Mouse (Mus musculus): Measurements from ENCODE around the gene Furin. TPM values are rescaled to one million over a fixed set of nuclear protein-coding genes. Genes with fewer than 3 reads are reported as not detected.

The Furin gene
- total RNA-seq, 2 experiments from 2014 or later: 10.2 to 13.8 TPM

DNA sequence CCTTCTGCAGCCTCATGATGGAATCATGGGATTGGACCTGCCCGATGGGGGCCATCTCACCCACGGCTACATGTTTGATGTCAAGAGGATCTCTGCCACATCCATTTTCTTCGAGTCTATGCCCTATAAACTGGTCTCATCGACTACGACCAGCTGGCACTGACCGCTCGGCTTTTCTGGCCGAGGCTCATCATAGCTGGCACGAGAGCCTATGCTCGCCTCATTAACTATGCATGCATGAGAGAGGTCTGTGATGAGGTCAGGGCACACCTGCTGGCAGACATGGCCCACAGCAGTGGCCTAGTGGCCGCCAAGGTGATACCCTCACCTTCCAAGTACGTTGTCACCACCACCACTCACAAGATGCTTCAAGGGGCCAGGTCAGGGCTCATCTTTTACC lies 24.4 kb upstream of the Furin start:
- no peak for ATAC-seq (replicated peaks; ENCODE audit: poor library complexity)

DNA sequence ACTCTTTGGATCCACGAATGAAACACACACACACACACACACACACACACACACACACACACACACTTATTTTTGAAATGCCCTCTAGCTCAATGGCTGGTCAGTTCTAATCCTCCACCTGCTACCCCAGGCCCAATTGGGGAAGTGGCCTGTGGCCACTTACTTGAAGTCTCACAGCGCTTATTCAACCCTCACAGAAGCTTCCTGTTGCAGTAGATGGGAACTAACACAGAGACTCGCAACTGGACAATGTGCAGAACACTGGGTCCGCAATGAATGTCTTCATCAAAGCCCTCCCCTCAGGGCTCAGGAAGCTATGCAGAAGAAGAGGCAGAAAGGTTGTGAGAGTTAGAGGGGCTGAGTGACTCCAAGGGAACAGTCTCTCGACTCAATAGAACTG lies 22.5 kb upstream of the Furin start:
- peak; percentile 30 for ATAC-seq (replicated peaks; ENCODE audit: poor library complexity)

GRCm38 (mm10) chr7:80426363-80426762 lies 21.1 kb upstream of the Furin start:
- ATAC-seq (replicated peaks; ENCODE audit: poor library complexity): peak; percentile 67

DNA sequence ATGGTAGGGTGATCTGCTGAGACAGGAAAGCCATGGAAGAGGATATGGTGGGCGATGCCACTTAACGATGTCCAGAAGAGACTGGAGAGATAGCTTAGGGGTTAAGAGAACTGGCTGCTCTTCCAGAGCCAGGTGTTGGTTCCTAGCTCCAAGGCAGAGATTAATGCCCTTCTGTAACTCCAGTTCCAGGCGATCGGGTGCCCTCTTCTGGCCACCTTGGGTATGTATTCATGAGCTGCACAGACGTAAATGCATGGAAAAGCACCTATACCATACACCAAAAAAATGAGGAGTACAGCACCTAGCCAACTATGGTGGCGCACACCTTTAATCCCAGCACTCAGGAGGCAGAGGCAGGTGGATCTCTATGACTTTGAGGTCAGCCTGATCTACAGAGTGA lies 19.5 kb upstream of the Furin start:
- ATAC-seq (replicated peaks; ENCODE audit: poor library complexity): 0 out of 2 replicates have a peak, but pooled peaks have one; percentile 29

DNA sequence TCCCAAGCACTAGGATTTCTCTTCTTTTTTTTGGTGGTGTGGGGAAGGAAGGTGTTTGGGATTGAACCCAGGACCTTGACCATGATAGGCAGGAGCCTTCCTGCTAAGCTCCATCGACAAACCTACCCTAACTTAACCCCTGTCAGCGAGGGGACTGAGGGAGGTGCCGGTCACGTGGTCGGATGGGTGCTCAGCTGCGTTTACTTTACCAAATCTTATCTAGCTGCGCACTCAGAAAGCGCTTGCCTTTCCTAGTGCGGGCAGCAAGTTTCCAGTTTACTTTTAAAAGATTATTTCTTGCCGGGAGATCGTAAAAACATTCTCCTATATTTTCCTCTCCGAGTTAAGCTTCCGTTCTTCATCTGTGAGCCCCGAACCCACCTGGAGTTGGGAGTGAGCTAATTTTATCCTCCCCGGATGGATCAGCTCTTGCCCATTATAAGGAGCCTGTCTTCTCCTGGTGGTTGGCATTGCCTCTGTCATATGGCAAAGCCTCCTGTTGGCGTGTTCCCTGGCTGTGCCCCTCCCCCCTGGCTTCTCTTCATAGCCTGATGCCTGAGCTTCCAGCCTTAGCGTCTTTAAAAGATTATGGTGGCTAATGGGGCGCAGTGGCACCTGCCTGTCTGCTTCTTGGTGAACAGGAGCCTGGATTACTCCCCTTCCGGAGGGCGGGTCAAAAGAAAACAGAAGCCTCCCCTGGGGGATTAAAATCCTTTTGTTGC lies 17.7 kb upstream of the Furin start:
- peak; percentile 36 for ATAC-seq (replicated peaks; ENCODE audit: poor library complexity)

GRCm38 (mm10) chr7:80421576-80421975 lies 16.3 kb upstream of the Furin start:
- no peak for ATAC-seq (replicated peaks; ENCODE audit: poor library complexity)

DNA sequence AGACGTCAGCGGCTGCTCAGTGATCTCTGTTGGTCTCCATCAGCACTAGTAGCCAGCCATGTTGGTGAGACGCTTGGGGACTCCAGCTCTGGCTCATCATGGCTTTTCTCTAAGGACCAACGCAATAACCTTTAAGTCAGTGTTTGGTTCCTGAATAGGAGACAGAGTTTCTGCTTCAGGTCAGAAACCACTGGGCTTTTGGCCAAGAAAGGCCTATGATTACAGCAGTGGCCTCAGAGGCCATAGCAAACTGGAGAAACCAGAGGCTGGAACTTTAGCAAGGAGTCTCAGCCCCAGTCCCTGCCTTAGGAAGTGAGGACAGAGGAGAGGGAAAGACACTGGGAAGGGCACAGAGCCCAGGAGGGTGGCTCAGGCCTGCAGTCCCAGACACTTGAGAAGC lies 15.3 kb upstream of the Furin start:
- ATAC-seq (replicated peaks; ENCODE audit: poor library complexity): no peak

DNA sequence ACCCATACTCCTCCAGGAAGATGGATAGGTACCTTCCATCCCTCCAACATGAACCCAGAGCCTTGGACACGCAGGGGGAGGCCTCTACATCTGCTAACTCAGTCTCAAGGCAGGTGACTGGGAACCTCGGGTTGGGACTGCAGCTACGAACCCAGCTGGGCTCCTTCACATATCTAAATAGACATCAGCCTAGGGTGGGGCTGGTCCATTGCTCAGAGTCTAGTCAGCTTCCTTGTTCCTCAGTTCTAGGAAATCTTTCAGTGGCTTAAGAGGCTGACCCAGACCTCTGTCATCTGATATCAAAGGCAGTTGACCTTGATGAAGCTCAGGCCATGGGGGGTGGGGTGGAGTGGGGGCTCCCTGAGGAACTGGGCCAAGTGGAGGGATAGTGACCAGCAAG lies 14.0 kb upstream of the Furin start:
- ATAC-seq (replicated peaks; ENCODE audit: poor library complexity): no peak

DNA sequence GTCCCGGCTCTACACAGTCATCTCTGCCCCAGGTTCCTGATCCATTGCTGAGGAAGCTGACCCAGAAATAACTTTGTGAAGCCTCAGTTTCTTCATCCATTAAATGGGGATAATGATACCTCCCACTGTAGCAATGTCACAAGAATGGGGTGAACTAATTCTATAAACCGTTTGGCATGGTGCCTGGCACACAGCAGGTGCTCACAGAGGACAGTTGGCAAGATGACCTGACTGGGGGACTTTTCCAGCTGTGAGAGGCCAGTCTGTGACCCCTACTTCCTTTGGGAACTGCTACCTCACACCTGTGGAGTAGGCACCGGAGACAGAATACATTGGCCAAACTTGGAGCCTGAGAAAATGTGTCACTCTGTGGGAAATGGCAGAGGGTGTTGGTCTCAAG lies 12.8 kb upstream of the Furin start:
- no peak for ATAC-seq (replicated peaks; ENCODE audit: poor library complexity)

DNA sequence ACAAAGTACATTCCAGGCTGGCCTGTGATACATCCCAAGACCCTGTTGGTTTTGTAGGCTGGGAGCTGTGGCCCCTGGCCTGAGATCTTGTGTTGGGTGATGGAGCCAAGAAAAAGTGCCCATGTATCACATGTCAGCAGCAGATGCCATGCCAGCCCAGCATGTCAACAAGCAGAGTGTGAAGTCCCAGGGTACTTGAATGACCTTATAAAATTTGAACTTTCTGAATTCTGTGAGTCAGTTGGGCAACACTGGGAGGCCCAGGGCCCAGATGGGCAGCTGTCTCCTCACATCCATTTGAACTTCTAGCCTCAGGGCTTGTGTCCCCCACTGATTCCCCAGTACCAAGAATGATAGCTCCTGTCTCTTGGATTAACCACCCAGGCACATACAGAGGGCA lies 12.4 kb upstream of the Furin start:
- ATAC-seq (replicated peaks; ENCODE audit: poor library complexity): no peak

- ATAC-seq (replicated peaks; ENCODE audit: poor library complexity): peak; percentile 69
Measured at GRCm38 (mm10) chr7:80416969-80417368, 11.7 kb upstream of the Furin start.

DNA sequence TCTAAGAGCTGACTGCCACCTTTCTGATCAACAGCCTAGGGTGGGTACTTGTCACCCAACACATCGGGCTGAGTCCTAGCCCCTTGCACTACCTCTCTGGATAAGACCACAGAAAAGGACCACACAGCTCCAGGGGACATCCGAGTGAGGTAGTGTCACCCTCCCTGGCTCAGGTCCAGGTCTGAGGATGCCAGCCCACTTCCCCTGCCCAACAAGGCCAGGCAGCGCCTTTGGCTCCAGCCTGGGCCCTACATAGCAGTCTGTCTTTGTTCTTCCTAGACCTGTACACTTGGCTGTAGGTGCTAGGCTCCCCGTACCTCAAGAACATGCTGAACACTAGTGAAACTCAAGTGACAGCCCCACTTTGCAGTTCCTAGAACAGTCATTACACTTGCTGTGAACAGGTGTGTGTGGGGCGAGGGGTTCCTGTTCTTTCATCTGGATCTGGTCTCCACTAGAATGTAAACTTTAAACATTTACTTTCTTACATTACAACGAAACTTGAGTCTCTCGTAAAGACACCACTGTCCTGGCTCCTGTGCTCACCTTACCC lies 9.1 kb upstream of the Furin start:
- ATAC-seq (replicated peaks; ENCODE audit: poor library complexity): peak; percentile 30; the same call in 1 of the 2 replicates

- ATAC-seq (replicated peaks; ENCODE audit: poor library complexity): no peak
Measured at GRCm38 (mm10) chr7:80413512-80414302, 8.5 kb upstream of the Furin start.

GRCm38 (mm10) chr7:80412781-80413180 lies 7.5 kb upstream of the Furin start:
- no peak for ATAC-seq (replicated peaks; ENCODE audit: poor library complexity)

DNA sequence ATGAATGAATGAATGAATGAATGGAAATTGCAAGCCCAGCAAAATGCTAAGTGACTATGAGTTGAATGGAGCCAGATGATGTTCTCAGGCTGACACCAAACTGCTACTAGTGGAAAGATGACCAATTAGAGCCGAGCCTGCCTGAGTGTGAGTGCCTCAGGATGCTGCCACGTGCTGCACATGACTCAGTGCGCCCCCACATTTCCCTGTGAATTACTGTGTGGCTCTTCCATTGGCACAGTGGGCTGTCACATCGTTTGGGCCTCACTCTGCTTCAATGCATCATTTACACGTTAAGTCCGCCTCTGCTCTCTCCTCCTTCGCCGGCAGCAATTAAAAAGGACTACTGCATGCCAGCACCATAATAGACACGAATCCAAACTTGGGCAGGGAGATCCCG lies 7.0 kb upstream of the Furin start:
- ATAC-seq (replicated peaks; ENCODE audit: poor library complexity): no peak

DNA sequence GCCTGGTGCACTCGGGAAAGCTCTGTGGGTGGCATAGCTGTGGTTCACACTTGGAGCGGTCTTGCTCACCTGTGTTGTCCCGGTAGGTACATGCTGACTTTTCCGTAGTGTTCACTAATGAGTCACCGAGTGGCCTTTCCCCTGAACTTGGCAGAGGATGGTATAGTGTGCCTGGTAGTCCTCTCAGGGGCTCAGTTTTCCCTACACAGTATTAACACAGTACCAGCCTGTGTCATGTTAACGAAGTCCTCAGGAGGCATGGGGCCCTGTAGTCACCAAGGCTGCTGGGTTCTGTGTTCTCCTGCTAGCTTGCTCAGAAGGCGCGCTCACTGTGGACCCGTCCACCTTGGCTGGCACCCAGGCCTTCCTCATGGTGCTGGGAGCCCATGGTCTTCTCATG lies 5.1 kb upstream of the Furin start:
- no peak for ATAC-seq (replicated peaks; ENCODE audit: poor library complexity)

DNA sequence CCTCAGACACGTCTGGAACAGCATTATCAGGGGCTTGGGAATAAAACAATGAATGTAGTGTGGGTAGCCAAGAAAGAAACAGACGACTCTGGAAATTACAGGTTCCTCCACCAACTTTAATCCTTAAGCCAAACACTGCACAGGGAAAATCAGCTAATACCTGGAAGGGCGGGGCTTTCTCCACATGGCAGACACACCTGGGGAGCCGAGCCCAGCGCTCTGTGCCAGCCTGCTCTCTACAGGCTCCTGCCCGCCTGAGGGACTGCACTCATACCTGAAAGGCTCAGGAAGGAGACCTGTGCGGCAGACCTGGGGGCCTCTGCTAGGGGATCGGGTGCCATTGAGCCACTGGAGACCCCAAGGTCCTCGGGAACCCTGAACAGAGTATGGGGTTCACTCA lies 2.5 kb upstream of the Furin start:
- no peak for ATAC-seq (replicated peaks; ENCODE audit: poor library complexity)

GRCm38 (mm10) chr7:80406186-80406585 lies 950 bp upstream of the Furin start:
- ATAC-seq (replicated peaks; ENCODE audit: poor library complexity): no peak

- ATAC-seq (replicated peaks; ENCODE audit: poor library complexity): peak; percentile 61
Measured at GRCm38 (mm10) chr7:80404101-80404894, 938 bp downstream of the Furin start.

DNA sequence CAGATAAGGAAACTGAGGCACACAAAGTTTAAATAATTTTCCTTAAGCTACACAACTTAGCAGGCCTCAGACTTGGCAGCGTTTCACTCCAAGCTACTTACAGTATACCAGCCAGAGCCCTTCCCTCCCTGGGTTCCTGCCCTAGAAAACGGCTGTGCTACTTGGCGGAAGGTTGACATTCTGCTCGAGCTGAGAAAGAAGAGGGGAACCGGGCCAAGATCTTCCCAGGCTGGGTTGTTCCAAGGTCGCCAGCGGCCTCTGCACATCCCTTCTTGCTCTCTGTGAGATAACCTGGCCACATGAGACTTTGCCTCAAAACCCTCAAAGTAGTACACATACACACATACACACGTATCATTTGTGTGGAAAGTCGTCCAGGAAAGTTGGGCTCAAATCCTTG lies 1.7 kb downstream of the Furin start:
- ATAC-seq (replicated peaks; ENCODE audit: poor library complexity): 0 out of 2 replicates have a peak, but pooled peaks have one; percentile 3

DNA sequence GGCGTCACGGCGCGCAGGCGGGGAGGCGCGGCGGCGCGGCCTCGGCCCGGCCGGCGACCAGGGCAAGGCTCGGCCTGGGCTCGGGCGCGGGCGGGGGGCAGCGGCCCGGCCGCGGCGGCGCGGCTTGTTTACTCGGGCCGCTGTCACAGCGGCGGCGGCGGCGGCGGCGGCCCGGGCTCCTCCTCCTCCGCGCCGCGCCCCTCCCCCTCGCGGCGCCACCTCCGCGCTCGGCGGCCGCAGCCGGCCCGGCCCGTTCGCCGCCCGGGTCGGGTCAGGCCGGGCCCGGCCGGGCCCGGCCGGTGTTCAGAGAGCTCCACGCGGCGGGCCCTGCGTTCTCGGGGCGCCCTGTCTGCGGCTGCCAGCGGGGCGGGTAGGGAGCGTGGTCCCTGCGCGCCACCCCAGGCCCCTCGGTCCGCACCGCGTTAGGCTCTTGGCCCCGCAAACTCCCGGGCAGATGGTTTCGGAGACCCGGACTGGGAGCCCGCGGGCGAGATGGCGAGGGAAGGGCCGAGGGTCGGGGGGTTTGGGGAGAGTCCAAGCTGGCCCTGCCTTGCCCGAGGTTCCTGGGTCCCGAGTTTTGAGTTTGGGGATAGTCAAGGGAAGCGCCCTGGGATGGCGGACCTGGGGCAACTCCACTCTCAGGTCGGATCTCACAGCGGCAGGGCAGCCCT lies 2.5 kb downstream of the Furin start:
- 0 out of 2 replicates have a peak, but pooled peaks have one; percentile 13 for ATAC-seq (replicated peaks; ENCODE audit: poor library complexity)
